Mouse (Mus musculus) 3T3-L1 (cell line): ENCODE results near the gene Kif3a.

ENCODE experiments used
- DNase-seq: peaks from one replicate; pipeline ENCODE4 v3.0.0-alpha.2; 2015; ENCODE audit warnings: low read depth, low spot score

The Kif3a gene

DNA sequence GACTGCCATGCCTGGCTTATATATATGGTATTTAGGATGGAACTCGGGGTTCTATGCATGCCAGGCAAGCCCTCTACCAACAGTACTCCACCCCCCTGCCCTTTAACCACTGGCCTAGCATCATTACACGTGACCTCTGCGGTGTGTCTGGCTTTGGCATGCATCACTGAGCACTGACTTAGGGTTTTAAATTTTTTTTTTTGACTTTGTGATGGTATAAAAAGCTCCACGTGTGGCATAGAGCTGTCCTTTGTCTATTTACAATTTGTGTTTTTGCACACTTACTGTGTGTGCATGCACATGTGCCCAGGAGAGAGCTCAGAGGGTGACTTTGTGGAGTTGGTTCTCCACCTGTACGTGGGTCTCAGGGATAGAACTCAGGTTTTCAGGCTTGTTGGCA is 76.8 kb downstream of the Kif3a start:
- DNase-seq: no peak

DNA sequence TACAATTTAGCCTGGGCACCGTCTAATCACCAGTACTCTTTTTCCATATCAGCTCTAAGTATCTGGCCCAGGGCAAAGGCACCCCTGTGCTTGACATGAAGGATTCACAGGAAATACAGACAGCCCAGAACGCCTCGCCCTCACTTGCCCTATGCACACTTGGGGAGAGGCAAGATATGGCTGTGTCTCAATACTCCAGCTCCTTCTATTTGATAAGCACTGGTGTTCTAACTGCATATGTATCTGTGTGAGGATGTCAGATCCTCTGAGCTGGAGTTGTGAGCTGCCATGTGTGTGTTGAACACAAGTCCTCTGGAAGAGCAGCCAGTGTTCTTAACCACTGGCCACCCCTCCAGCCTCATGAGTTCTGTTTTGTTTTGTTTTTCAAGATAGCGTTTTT is 84.3 kb downstream of the Kif3a start:
- DNase-seq: no peak
